Mouse (Mus musculus) spleen, embryonic (tissue): Measurements from ENCODE around the gene Olfr1212.

Source experiments
- CTCF ChIA-PET: fragments of 350-600 bp; sonication (Branson Sonifier 250); formaldehyde crosslinking; loops from one replicate; lab custom pipeline; 2022; lab: Charles Lee

Gene Olfr1212

DNA sequence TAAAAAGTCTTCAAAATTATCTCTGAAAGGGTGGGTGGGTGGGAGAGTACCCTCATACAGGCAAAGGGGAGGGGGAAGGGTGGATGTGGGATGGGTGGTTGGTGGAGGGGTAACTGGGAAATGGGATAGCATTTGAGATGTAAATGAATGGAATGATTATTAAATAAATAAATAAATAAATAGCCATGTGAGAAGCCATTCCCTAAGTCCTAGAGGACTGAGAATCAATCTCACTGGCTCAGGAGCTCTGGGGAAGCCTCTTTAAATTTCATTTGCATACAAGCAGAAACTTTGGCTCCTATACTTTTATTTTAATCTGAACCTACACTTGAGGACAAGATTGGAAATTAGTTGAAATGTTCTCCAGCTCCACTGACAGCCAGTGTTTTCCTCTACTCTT, at the start of gene Olfr1212:
TSS of gene Olfr1212 (plus strand) at position 301 of the 400 bp plus-strand sequence.
- CTCF ChIA-PET, result no interaction called here

DNA sequence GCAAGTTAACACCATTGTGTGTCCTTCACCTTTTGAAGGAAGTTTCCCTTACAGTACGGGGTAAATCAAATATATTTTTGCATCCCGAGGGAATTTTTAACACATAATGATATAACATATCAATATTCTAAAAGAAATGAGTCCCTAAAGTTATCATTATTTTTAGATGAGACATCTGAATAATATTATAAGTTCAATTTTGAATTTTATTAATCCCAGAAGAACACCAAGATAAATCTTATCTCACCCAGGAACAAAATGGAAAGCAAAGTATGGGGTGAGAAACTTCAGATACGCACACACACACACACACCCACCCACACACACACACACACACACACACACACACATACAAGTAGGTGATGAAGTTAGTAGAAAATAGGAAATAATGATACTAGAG, 38.7 kb upstream of the Olfr1212 start, which contains the start of gene Olfr1209:
TSS of gene Olfr1209 (minus strand) at position 101 of the 400 bp plus-strand sequence.
- CTCF ChIA-PET, result no interaction called here

DNA sequence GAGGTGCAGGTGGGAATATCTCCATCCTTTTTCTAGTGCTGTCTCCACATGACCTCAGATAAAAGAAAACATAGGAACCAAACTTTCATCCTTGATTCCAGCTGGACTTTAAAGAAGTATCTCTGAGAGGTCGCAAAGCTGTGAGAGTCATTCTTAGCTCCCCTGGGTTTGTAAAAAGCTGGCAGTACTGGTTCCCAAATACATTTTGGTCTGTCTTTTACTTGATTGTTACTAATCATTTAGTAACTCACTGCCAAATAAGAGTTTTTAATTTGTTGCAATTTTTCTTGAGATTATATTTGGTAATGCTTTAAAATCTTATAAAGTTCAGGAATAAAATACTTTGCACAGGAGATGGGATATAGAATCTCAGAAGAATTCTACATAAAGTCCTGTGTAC, 15.8 kb upstream of the Olfr1212 start, which contains the start of gene Olfr1211:
TSS of gene Olfr1211 (minus strand) at position 101 of the 400 bp plus-strand sequence.
- CTCF ChIA-PET, result no interaction called here

DNA sequence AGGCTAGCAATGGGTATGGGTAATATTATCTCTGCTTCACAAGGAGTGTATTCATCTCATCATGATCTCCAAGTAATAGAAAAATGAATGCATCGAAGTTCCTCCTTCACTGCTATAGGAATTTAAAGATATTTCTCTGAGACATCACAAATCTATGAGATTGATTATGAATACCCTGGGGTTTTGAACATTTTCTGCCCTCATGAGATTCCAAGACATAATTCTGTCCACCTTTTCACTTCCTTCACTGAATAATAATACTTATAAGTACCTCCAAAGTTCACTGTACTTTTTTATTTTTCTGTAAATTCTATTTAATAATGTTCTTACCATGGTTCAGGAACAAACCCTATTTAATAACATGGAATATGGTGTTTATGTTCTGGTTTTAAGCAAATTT, 26.4 kb downstream of the Olfr1212 start, which contains the start of gene Gm13762:
TSS of gene Gm13762 (minus strand) at position 101 of the 400 bp plus-strand sequence.
- CTCF ChIA-PET, result no interaction called here

DNA sequence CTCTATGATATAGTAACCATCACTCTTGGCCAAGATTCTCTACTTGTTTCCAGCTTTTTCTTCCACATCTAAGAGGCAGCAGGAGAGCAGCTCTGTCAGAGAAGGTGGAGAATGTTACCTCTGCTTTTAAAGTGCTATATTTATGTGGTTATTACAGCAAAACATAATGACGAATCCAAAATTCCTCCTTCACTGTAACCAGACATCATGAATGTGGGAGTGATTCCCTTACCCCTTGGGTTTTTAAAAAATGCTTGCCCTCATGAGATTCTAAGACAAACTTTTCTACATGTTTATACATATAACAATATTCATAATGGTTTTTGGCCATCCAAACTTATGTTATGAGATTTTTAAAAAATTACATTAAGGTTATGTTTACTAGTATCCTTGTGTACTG, 38.8 kb downstream of the Olfr1212 start, which contains the start of gene Olfr1214:
TSS of gene Olfr1214 (minus strand) at position 101 of the 400 bp plus-strand sequence.
- CTCF ChIA-PET, result no interaction called here

DNA sequence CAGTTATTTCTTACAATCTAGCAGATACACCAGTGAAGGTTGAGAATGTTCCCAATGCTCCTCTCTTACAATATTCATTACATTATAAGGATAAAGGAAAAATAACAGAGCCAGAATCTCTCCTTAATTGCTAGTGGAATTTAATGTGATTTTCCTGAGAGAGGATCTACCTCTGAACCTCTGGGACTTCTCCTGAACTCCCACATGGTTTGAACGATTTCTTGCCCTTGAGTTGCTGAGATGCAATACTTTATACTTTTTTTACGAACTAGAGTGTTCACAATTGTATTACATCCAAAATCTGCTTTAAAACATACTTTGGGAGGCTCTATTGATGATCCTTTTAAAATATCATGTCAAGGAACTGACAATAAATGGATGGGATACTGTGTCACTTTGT, 53.1 kb downstream of the Olfr1212 start, which contains the start of gene Olfr1215:
TSS of gene Olfr1215 (minus strand) at position 101 of the 400 bp plus-strand sequence.
- CTCF ChIA-PET, result no interaction called here
